Mouse (Mus musculus) stomach, postnatal 0 days (tissue): ENCODE results near the gene Hist1h2af. TPM values are rescaled to one million over a fixed set of nuclear protein-coding genes. Genes with fewer than 3 reads are reported as not detected.
"Not testable (repeated sequence)": the region's sequence is repeated elsewhere in the genome, so short reads cannot be mapped to it uniquely, and the experiment has no call there.

Experiments
- ATAC-seq: fragments of 200-750 bp; cut with Nextera tagmentation; 2 replicates; pipeline ENCODE4 v1.8.0; 2017; ENCODE audit not compliant: low FRiP score, low TSS enrichment
- DNase-seq: peaks from one replicate; pipeline ENCODE4 v3.0.0-alpha.2; 2016; ENCODE audit warnings: low spot score
- H3K27ac ChIP-seq: fragments of 300-500 bp; sonication (generic); replicated peaks from 2 replicates; pipeline ENCODE4 v1.5.1; 2014; ENCODE audit warnings: mild to moderate bottlenecking, control low read depth
- H3K27me3 ChIP-seq: fragments of 300-500 bp; sonication (generic); 2 replicates; pipeline ENCODE4 v1.6.1; 2014; ENCODE audit warnings: low read length; ENCODE audit not compliant: control insufficient read depth, insufficient read depth
- H3K36me3 ChIP-seq: fragments of 300-500 bp; sonication (generic); 2 replicates; pipeline ENCODE4 v1.6.1; 2014; ENCODE audit warnings: low read length, mixed read lengths; ENCODE audit not compliant: control insufficient read depth, insufficient read depth
- H3K4me1 ChIP-seq: fragments of 300-500 bp; sonication (generic); replicated peaks from 2 replicates; pipeline ENCODE4 v1.6.1; 2014; ENCODE audit warnings: antibody characterized with exemption; ENCODE audit not compliant: control insufficient read depth, insufficient read depth
- H3K4me2 ChIP-seq: fragments of 300-500 bp; sonication (generic); replicated peaks from 2 replicates; pipeline ENCODE4 v1.6.1; 2014; ENCODE audit warnings: low read depth, mild to moderate bottlenecking, control low read depth, moderate library complexity
- H3K4me3 ChIP-seq: fragments of 300-500 bp; sonication (generic); 2 replicates; pipeline ENCODE4 v1.5.1; 2014; ENCODE audit warnings: low read depth, low read length, control low read depth
- H3K9ac ChIP-seq: fragments of 300-500 bp; sonication (generic); 2 replicates; pipeline ENCODE4 v1.6.1; 2014; ENCODE audit warnings: mild to moderate bottlenecking, low read length, control low read depth, mixed read lengths
- H3K9me3 ChIP-seq: fragments of 300-500 bp; sonication (generic); 2 replicates; pipeline ENCODE4 v1.6.1; 2016; ENCODE audit warnings: low read length; ENCODE audit not compliant: control insufficient read depth
- CTCF ChIP-seq: IDR thresholded peaks from 2 replicates; pipeline ENCODE4 v1.5.1; 2016; ENCODE audit warnings: antibody characterized with exemption, low read depth, mild to moderate bottlenecking, moderate library complexity
- EP300 ChIP-seq: optimal IDR thresholded peaks from 2 replicates; pipeline ENCODE3; 2016; ENCODE audit warnings: antibody characterized with exemption
- WGBS: fragments of 180-500 bp; shearing (Covaris S2); extraction: QIAGEN DNeasy Blood & Tissue Kit; methylation state at CpG from one replicate; pipeline ENCODE4 v1.1.7; 2014; 5-methylcytosine and 5-hydroxymethylcytosine counted together
- polyA plus RNA-seq: library from polyadenylated mRNA; unstranded; fragments of >200 nt; fragmentation: Nextera tagmentation; extraction: Ambion mirVana; gene quantifications from 2 replicates; pipeline ENCODE4 v1.2.1, GENCODE M21; 2015

The Hist1h2af gene
- polyA plus RNA-seq, 1 experiment from 2014 or later = 8.9 TPM

DNA sequence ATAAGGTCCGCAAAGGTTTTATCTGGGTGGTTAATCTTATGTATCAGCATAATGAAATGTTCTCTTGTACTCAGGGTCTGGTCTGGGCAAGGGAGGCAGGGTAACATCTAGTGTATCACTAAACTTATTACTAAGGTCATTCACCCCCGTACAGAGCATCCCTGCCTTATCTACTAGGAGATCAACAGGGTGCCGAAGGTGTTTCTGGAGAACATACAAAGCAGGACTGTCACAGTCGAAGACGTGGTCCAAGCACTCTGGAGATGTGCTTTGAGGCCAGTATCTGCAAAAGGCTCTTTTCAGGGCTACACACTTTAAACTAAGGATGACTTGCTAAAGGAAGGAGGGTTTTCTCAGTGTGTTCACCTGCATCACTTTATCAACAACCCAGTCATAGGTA, 13.0 kb downstream of the Hist1h2af start:
- 59% methylated on average over 5 of the region's 5 CpGs for WGBS
- H3K4me1 ChIP-seq = no peaks in the 10 kb centered on the region
- TF ChIP-seq EP300 = no peak
- TF ChIP-seq CTCF = no peak
- no peaks in the 10 kb centered on the region for H3K27me3 ChIP-seq
- H3K9me3 ChIP-seq = no peaks in the 10 kb centered on the region
- no peak for ATAC-seq
- no peak overlapping the region for H3K27ac ChIP-seq
- no peaks in the 10 kb centered on the region for H3K36me3 ChIP-seq
- H3K9ac ChIP-seq = no peak overlapping the region
- DNase-seq = no peak
- no peak overlapping the region for H3K4me3 ChIP-seq
- no peak overlapping the region for H3K4me2 ChIP-seq

GRCm38 (mm10) chr13:23550761-23551145, 17.0 kb downstream of the Hist1h2af start:
- H3K4me2 ChIP-seq = peak overlapping the region; percentile 57
- no peaks in the 10 kb centered on the region for H3K9me3 ChIP-seq
- H3K4me3 ChIP-seq = peak overlapping the region; percentile 43
- no peaks in the 10 kb centered on the region for H3K4me1 ChIP-seq
- 6% methylated on average over 3 of the region's 3 CpGs for WGBS
- H3K9ac ChIP-seq = peak overlapping the region; percentile 52; the same call in 1 of the 2 replicates
- H3K27me3 ChIP-seq = no peaks in the 10 kb centered on the region
- no peaks in the 10 kb centered on the region for H3K36me3 ChIP-seq
- peak overlapping the region; percentile 85 for H3K27ac ChIP-seq
- TF ChIP-seq EP300 = no peak
- no peak for TF ChIP-seq CTCF
- DNase-seq = no peak
- no peak for ATAC-seq

GRCm38 (mm10) chr13:23551146-23551834, 17.6 kb downstream of the Hist1h2af start, which contains the start of gene Hist1h4f:
Gene Hist1h4f (minus strand): TSS chr13:23551648.
- Histone ChIP-seq H3K4me3 (peak within 1 kb of the TSS; percentile 43), H3K27ac (peak within 1 kb of the TSS; percentile 85), H3K4me2 (peak within 1 kb of the TSS; percentile 57), H3K9ac (peak within 1 kb of the TSS; percentile 52)
- TF ChIP-seq EP300 (peak; percentile 7), CTCF (peak; percentile 69)
- peak; percentile 92 for DNase-seq
- H3K36me3 ChIP-seq, H3K4me1 ChIP-seq, H3K9me3 ChIP-seq, H3K27me3 ChIP-seq: not testable (repeated sequence)
- WGBS = 0% methylated on average over 42 of the region's 47 CpGs
- ATAC-seq = peak; percentile 80

- peak overlapping the region; percentile 43 for H3K4me3 ChIP-seq
- no peaks in the 10 kb centered on the region for H3K4me1 ChIP-seq
- no peak for DNase-seq
- H3K27ac ChIP-seq = peak overlapping the region; percentile 85
- no peaks in the 10 kb centered on the region for H3K36me3 ChIP-seq
- WGBS = 41% methylated on average over 8 of the region's 8 CpGs
- peak overlapping the region; percentile 52; the same call in 1 of the 2 replicates for H3K9ac ChIP-seq
- ATAC-seq = no peak
- no peaks in the 10 kb centered on the region for H3K27me3 ChIP-seq
- TF ChIP-seq EP300 = no peak
- no peak for TF ChIP-seq CTCF
- no peaks in the 10 kb centered on the region for H3K9me3 ChIP-seq
- peak overlapping the region; percentile 57 for H3K4me2 ChIP-seq
Observed at GRCm38 (mm10) chr13:23551931-23552914, 18.5 kb downstream of the Hist1h2af start.

DNA sequence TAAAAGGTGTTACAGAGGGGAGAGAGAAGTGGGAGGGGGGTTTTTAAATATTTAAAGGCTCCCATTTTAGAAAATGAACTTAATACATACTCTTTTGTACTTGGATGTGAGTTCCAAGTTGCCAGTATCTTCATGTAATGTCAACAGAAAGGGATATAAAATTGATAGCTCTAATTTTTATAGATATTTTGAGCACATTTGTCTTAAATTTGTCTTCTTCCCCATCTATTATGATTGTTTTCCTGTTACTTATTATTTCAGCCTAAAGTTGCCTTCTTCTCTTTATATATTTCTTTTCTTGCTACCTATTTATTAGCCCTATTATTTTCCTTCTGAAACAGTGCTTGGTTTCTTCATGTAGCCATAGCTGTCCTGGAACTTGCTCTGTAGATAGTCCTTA, 19.3 kb downstream of the Hist1h2af start, which contains the start of gene Hist1h1d:
Gene Hist1h1d, plus strand, starts transcription at position 301 of the 400 bp plus-strand sequence.
- H3K4me1 ChIP-seq = no peaks in the 10 kb centered on the region
- H3K9me3 ChIP-seq = no peaks in the 10 kb centered on the region
- no peak within 1 kb of the TSS for H3K4me3 ChIP-seq
- no peak for DNase-seq
- no peaks in the 10 kb centered on the region for H3K27me3 ChIP-seq
- H3K4me2 ChIP-seq = peak within 1 kb of the TSS; percentile 57
- ATAC-seq = no peak
- no peak for TF ChIP-seq EP300
- no peak for TF ChIP-seq CTCF
- H3K27ac ChIP-seq = peak within 1 kb of the TSS; percentile 85
- H3K9ac ChIP-seq = no peak within 1 kb of the TSS
- no peaks in the 10 kb centered on the region for H3K36me3 ChIP-seq
